Mouse (Mus musculus) thymus, adult 2 months (tissue): ENCODE measurements around the gene Tmem269.

ENCODE experiments used
- CTCF ChIP-seq: fragments of 200-500 bp; IDR thresholded peaks from 2 replicates; pipeline ENCODE4 v1.5.1; 2012; ENCODE audit warnings: mild to moderate bottlenecking, control low read depth, low read length, moderate library complexity, borderline replicate concordance; ENCODE audit not compliant: control insufficient read depth, poor library complexity, insufficient read depth; ENCODE audit errors: extremely low read depth
- POLR2A ChIP-seq: fragments of 200-500 bp; IDR thresholded peaks from 2 replicates; pipeline ENCODE4 v1.6.1; 2012; ENCODE audit warnings: mild to moderate bottlenecking, low read length, control low read depth, moderate library complexity; ENCODE audit not compliant: control insufficient read depth, poor library complexity, insufficient read depth; ENCODE audit errors: extremely low read depth

- TF ChIP-seq CTCF (no peak), POLR2A (no peak)
Measured at GRCm38 (mm10) chr4:119167068-119167467, 50.9 kb downstream of the Tmem269 start.
